Mouse (Mus musculus): ENCODE data around the gene Dgkz.

Gene Dgkz

GRCm38 (mm10) chr2:91916346-91916977, 59.2 kb downstream of the Dgkz start:
- DNase-seq = no peak

GRCm38 (mm10) chr2:91913328-91914110, 62.1 kb downstream of the Dgkz start:
- no peak for DNase-seq

- DNase-seq = no peak
These were observed 63.0 kb downstream of the Dgkz start for GRCm38 (mm10) chr2:91912616-91913015.

- no peak for DNase-seq
These were observed 69.5 kb downstream of the Dgkz start for GRCm38 (mm10) chr2:91906141-91906540.

- no peak for DNase-seq
These were observed 70.9 kb downstream of the Dgkz start for GRCm38 (mm10) chr2:91904618-91905307.

- no peak for DNase-seq
These were observed 72.3 kb downstream of the Dgkz start for GRCm38 (mm10) chr2:91903171-91903925.

GRCm38 (mm10) chr2:91902336-91902735, 73.3 kb downstream of the Dgkz start:
- DNase-seq = no peak

GRCm38 (mm10) chr2:91900431-91900830, 75.2 kb downstream of the Dgkz start:
- DNase-seq = no peak

- DNase-seq = no peak
These were observed 76.5 kb downstream of the Dgkz start for GRCm38 (mm10) chr2:91899141-91899540.

- no peak for DNase-seq
These were observed 77.7 kb downstream of the Dgkz start for GRCm38 (mm10) chr2:91897968-91898367.

GRCm38 (mm10) chr2:91895401-91895800, 80.3 kb downstream of the Dgkz start:
- no peak for DNase-seq

GRCm38 (mm10) chr2:91894716-91895115, 80.9 kb downstream of the Dgkz start:
- DNase-seq = no peak

GRCm38 (mm10) chr2:91884616-91885015, 91.0 kb downstream of the Dgkz start:
- no peak for DNase-seq

GRCm38 (mm10) chr2:91883961-91884360, 91.7 kb downstream of the Dgkz start:
- DNase-seq = no peak

All from thymus, postnatal 25 days (tissue).